Mouse (Mus musculus): ENCODE measurements around the gene Galnt16. TPM values are rescaled to one million over a fixed set of nuclear protein-coding genes. Genes with fewer than 3 reads are reported as not detected.

Gene Galnt16
- polyA plus RNA-seq (2014; fragmentation: Nextera tagmentation; extraction: Ambion mirVana) = 13.1 and 14.3 TPM in 2 replicates

- no peaks in the 10 kb centered on the region for H3K36me3 ChIP-seq (ENCODE audit: control insufficient read depth, insufficient read depth, low read length)
- no peak for ATAC-seq (ENCODE audit: low read depth)
- WGBS = 7% methylated on average over 14 of the region's 14 CpGs
- peak within 1 kb of the TSS; percentile 90 for H3K4me2 ChIP-seq (ENCODE audit: low read depth, low read length)
- DNase-seq (ENCODE audit: low spot score) = no peak
- H3K4me1 ChIP-seq (ENCODE audit: control insufficient read depth, insufficient read depth, low read length) = no peaks in the 10 kb centered on the region
- peak within 1 kb of the TSS; percentile 72 for H3K4me3 ChIP-seq (ENCODE audit: low read depth, low read length)
- peak within 1 kb of the TSS; percentile 73 for H3K9ac ChIP-seq (ENCODE audit: low read depth, low read length)
- H3K9me3 ChIP-seq (ENCODE audit: control insufficient read depth, low read length) = no peaks in the 10 kb centered on the region
- H3K27ac ChIP-seq (replicated peaks; ENCODE audit: low read depth, low read length) = 0 out of 2 replicates have a peak within 1 kb of the TSS, but pooled peaks have one; percentile 52
- peaks cover 34% of the 10 kb centered on the region for H3K27me3 ChIP-seq (replicated peaks; ENCODE audit: control insufficient read depth, insufficient read depth, low read length)
Measured at GRCm38 (mm10) chr12:80517977-80518376, at the start of gene Galnt16. Gene Galnt16 (plus strand): TSS chr12:80518277.

- no peaks in the 10 kb centered on the region for H3K9me3 ChIP-seq (ENCODE audit: control insufficient read depth, low read length)
- no peaks in the 10 kb centered on the region for H3K4me1 ChIP-seq (ENCODE audit: control insufficient read depth, insufficient read depth, low read length)
- 86% methylated on average over 2 of the region's 2 CpGs for WGBS
- H3K4me2 ChIP-seq (ENCODE audit: low read depth, low read length) = no peak overlapping the region
- no peak overlapping the region for H3K9ac ChIP-seq (ENCODE audit: low read depth, low read length)
- no peaks in the 10 kb centered on the region for H3K36me3 ChIP-seq (ENCODE audit: control insufficient read depth, insufficient read depth, low read length)
- no peak for DNase-seq (ENCODE audit: low spot score)
- no peak overlapping the region for H3K27ac ChIP-seq (replicated peaks; ENCODE audit: low read depth, low read length)
- no peak for ATAC-seq (ENCODE audit: low read depth)
- H3K27me3 ChIP-seq (replicated peaks; ENCODE audit: control insufficient read depth, insufficient read depth, low read length) = no peaks in the 10 kb centered on the region
- no peak overlapping the region for H3K4me3 ChIP-seq (ENCODE audit: low read depth, low read length)
Measured at GRCm38 (mm10) chr12:80470206-80470605, 47.9 kb upstream of the Galnt16 start.

- Histone ChIP-seq H3K36me3 (ENCODE audit: control insufficient read depth, insufficient read depth, low read length) (peaks cover 10% of the 10 kb centered on the region; the same call in 1 of the 2 replicates), H3K27me3 (replicated peaks; ENCODE audit: control insufficient read depth, insufficient read depth, low read length) (no peaks in the 10 kb centered on the region), H3K4me1 (ENCODE audit: control insufficient read depth, insufficient read depth, low read length) (no peaks in the 10 kb centered on the region), H3K27ac (replicated peaks; ENCODE audit: low read depth, low read length) (no peak overlapping the region), H3K4me2 (ENCODE audit: low read depth, low read length) (no peak overlapping the region), H3K4me3 (ENCODE audit: low read depth, low read length) (no peak overlapping the region), H3K9ac (ENCODE audit: low read depth, low read length) (no peak overlapping the region), H3K9me3 (ENCODE audit: control insufficient read depth, low read length) (no peaks in the 10 kb centered on the region)
- WGBS = 86% methylated on average over 4 of the region's 4 CpGs
- DNase-seq (ENCODE audit: low spot score) = no peak
- ATAC-seq (ENCODE audit: low read depth) = no peak
Measured at GRCm38 (mm10) chr12:80471926-80472325, 46.2 kb upstream of the Galnt16 start.

- H3K4me2 ChIP-seq (ENCODE audit: low read depth, low read length) = no peak overlapping the region
- DNase-seq (ENCODE audit: low spot score) (no peak), ATAC-seq (ENCODE audit: low read depth) (no peak)
- WGBS = 84% methylated on average over 3 of the region's 3 CpGs
- no peaks in the 10 kb centered on the region for H3K27me3 ChIP-seq (replicated peaks; ENCODE audit: control insufficient read depth, insufficient read depth, low read length)
- H3K9ac ChIP-seq (ENCODE audit: low read depth, low read length) = no peak overlapping the region
- no peaks in the 10 kb centered on the region for H3K9me3 ChIP-seq (ENCODE audit: control insufficient read depth, low read length)
- H3K4me3 ChIP-seq (ENCODE audit: low read depth, low read length) = no peak overlapping the region
- H3K4me1 ChIP-seq (ENCODE audit: control insufficient read depth, insufficient read depth, low read length) = no peaks in the 10 kb centered on the region
- peaks cover 10% of the 10 kb centered on the region; the same call in 1 of the 2 replicates for H3K36me3 ChIP-seq (ENCODE audit: control insufficient read depth, insufficient read depth, low read length)
- no peak overlapping the region for H3K27ac ChIP-seq (replicated peaks; ENCODE audit: low read depth, low read length)
Measured at GRCm38 (mm10) chr12:80473731-80474130, 44.3 kb upstream of the Galnt16 start.

GRCm38 (mm10) chr12:80479986-80480385 is 38.1 kb upstream of the Galnt16 start:
- H3K4me2 ChIP-seq (ENCODE audit: low read depth, low read length) = no peak overlapping the region
- H3K36me3 ChIP-seq (ENCODE audit: control insufficient read depth, insufficient read depth, low read length) = peaks cover 38% of the 10 kb centered on the region
- H3K9ac ChIP-seq (ENCODE audit: low read depth, low read length) = no peak overlapping the region
- no peak for DNase-seq (ENCODE audit: low spot score)
- H3K27me3 ChIP-seq (replicated peaks; ENCODE audit: control insufficient read depth, insufficient read depth, low read length) = no peaks in the 10 kb centered on the region
- ATAC-seq (ENCODE audit: low read depth) = no peak
- H3K4me3 ChIP-seq (ENCODE audit: low read depth, low read length) = no peak overlapping the region
- no peak overlapping the region for H3K27ac ChIP-seq (replicated peaks; ENCODE audit: low read depth, low read length)
- 86% methylated on average over 3 of the region's 3 CpGs for whole genome bisulfite sequencing
- H3K4me1 ChIP-seq (ENCODE audit: control insufficient read depth, insufficient read depth, low read length) = no peaks in the 10 kb centered on the region
- no peaks in the 10 kb centered on the region for H3K9me3 ChIP-seq (ENCODE audit: control insufficient read depth, low read length)

GRCm38 (mm10) chr12:80483397-80483796 is 34.7 kb upstream of the Galnt16 start:
- no peaks in the 10 kb centered on the region for H3K4me1 ChIP-seq (ENCODE audit: control insufficient read depth, insufficient read depth, low read length)
- peaks cover 43% of the 10 kb centered on the region for H3K36me3 ChIP-seq (ENCODE audit: control insufficient read depth, insufficient read depth, low read length)
- no peak overlapping the region for H3K4me3 ChIP-seq (ENCODE audit: low read depth, low read length)
- 63% methylated on average over 3 of the region's 3 CpGs for WGBS
- H3K9ac ChIP-seq (ENCODE audit: low read depth, low read length) = no peak overlapping the region
- H3K4me2 ChIP-seq (ENCODE audit: low read depth, low read length) = no peak overlapping the region
- DNase-seq (ENCODE audit: low spot score) (no peak), ATAC-seq (ENCODE audit: low read depth) (no peak)
- no peaks in the 10 kb centered on the region for H3K27me3 ChIP-seq (replicated peaks; ENCODE audit: control insufficient read depth, insufficient read depth, low read length)
- H3K9me3 ChIP-seq (ENCODE audit: control insufficient read depth, low read length) = no peaks in the 10 kb centered on the region
- no peak overlapping the region for H3K27ac ChIP-seq (replicated peaks; ENCODE audit: low read depth, low read length)

- DNase-seq (ENCODE audit: low spot score) (no peak), ATAC-seq (ENCODE audit: low read depth) (no peak)
- Histone ChIP-seq H3K4me1 (ENCODE audit: control insufficient read depth, insufficient read depth, low read length) (no peaks in the 10 kb centered on the region), H3K9me3 (ENCODE audit: control insufficient read depth, low read length) (0 out of 2 replicates have a peak, but pooled peaks cover 3% of the 10 kb centered on the region), H3K27me3 (replicated peaks; ENCODE audit: control insufficient read depth, insufficient read depth, low read length) (no peaks in the 10 kb centered on the region), H3K4me2 (ENCODE audit: low read depth, low read length) (no peak overlapping the region), H3K9ac (ENCODE audit: low read depth, low read length) (no peak overlapping the region), H3K4me3 (ENCODE audit: low read depth, low read length) (no peak overlapping the region), H3K27ac (replicated peaks; ENCODE audit: low read depth, low read length) (no peak overlapping the region), H3K36me3 (ENCODE audit: control insufficient read depth, insufficient read depth, low read length) (peaks cover 48% of the 10 kb centered on the region)
- WGBS = 90% methylated on average over 5 of the region's 5 CpGs
Measured at GRCm38 (mm10) chr12:80493311-80493710, 24.8 kb upstream of the Galnt16 start.

- DNase-seq (ENCODE audit: low spot score) = no peak
- H3K9ac ChIP-seq (ENCODE audit: low read depth, low read length) = no peak overlapping the region
- no peak overlapping the region for H3K4me3 ChIP-seq (ENCODE audit: low read depth, low read length)
- H3K36me3 ChIP-seq (ENCODE audit: control insufficient read depth, insufficient read depth, low read length) = peaks cover 25% of the 10 kb centered on the region
- H3K4me1 ChIP-seq (ENCODE audit: control insufficient read depth, insufficient read depth, low read length) = no peaks in the 10 kb centered on the region
- ATAC-seq (ENCODE audit: low read depth) = no peak
- H3K9me3 ChIP-seq (ENCODE audit: control insufficient read depth, low read length) = 0 out of 2 replicates have a peak, but pooled peaks cover 3% of the 10 kb centered on the region
- 94% methylated on average over 1 of the region's 1 CpGs for whole genome bisulfite sequencing
- no peaks in the 10 kb centered on the region for H3K27me3 ChIP-seq (replicated peaks; ENCODE audit: control insufficient read depth, insufficient read depth, low read length)
- H3K4me2 ChIP-seq (ENCODE audit: low read depth, low read length) = no peak overlapping the region
- H3K27ac ChIP-seq (replicated peaks; ENCODE audit: low read depth, low read length) = no peak overlapping the region
Measured at GRCm38 (mm10) chr12:80495691-80496090, 22.4 kb upstream of the Galnt16 start.

- Histone ChIP-seq H3K4me3 (ENCODE audit: low read depth, low read length) (no peak overlapping the region), H3K27ac (replicated peaks; ENCODE audit: low read depth, low read length) (no peak overlapping the region), H3K36me3 (ENCODE audit: control insufficient read depth, insufficient read depth, low read length) (peaks cover 6% of the 10 kb centered on the region), H3K9ac (ENCODE audit: low read depth, low read length) (no peak overlapping the region), H3K4me1 (ENCODE audit: control insufficient read depth, insufficient read depth, low read length) (no peaks in the 10 kb centered on the region), H3K27me3 (replicated peaks; ENCODE audit: control insufficient read depth, insufficient read depth, low read length) (no peaks in the 10 kb centered on the region), H3K9me3 (ENCODE audit: control insufficient read depth, low read length) (0 out of 2 replicates have a peak, but pooled peaks cover 1% of the 10 kb centered on the region), H3K4me2 (ENCODE audit: low read depth, low read length) (no peak overlapping the region)
- DNase-seq (ENCODE audit: low spot score) (peak; percentile 47), ATAC-seq (ENCODE audit: low read depth) (no peak)
- WGBS = 58% methylated on average over 4 of the region's 4 CpGs
Measured at GRCm38 (mm10) chr12:80498356-80498755, 19.7 kb upstream of the Galnt16 start.
